10 mouse cellular contexts compared by ENCODE assay signal in genomic region chr2:131501886-131502285, GRCm38 (mm10). TPM values are rescaled to one million over a fixed set of nuclear protein-coding genes. Genes with fewer than 3 reads are reported as not detected.
DNase-seq lines count a peak whose midpoint lies in the region; ATAC-seq and TF ChIP-seq lines count a peak whose summit lies in the region.
"Had no signal": no experiment of that assay in that cellular context is flagged by ENCODE, and none has a peak within 500 bp of the region (broad histone marks: within the 10 kb centered on the region; RNA-seq: fewer than 3 reads in every experiment).

No protein-coding gene starts in this region.

- WGBS in liver, embryonic 13.5 days (ENCODE audit: insufficient replicate concordance) = 63% methylated on average over 5 of the region's 5 CpGs
- 64% methylated on average over 5 of the region's 5 CpGs for WGBS in liver, postnatal 0 days (ENCODE audit: insufficient replicate concordance)
- WGBS in embryonic facial prominence, embryonic 13.5 days = 49% methylated on average over 5 of the region's 5 CpGs
- WGBS in hindbrain, embryonic 14.5 days = 57% methylated on average over 5 of the region's 5 CpGs
- WGBS in midbrain, embryonic 13.5 days = 52% methylated on average over 5 of the region's 5 CpGs

- no peaks in the 10 kb centered on the region for H3K9me3 ChIP-seq in liver, embryonic 13.5 days (replicated peaks)
- no peaks in the 10 kb centered on the region for H3K9me3 ChIP-seq in liver, postnatal 0 days (ENCODE audit: low read length)
- no peaks in the 10 kb centered on the region for H3K9me3 ChIP-seq in embryonic facial prominence, embryonic 13.5 days
- no peaks in the 10 kb centered on the region for H3K9me3 ChIP-seq in hindbrain, embryonic 14.5 days (ENCODE audit: control insufficient read depth, low read length)
- H3K9me3 ChIP-seq in midbrain, embryonic 13.5 days = no peaks in the 10 kb centered on the region
- H3K9me3 ChIP-seq: liver, embryonic 15.5 days had no signal

- H3K4me1 ChIP-seq in liver, embryonic 13.5 days (replicated peaks) = peaks cover 93% of the 10 kb centered on the region
- H3K4me1 ChIP-seq in liver, postnatal 0 days (ENCODE audit: insufficient read depth) = peaks cover 53% of the 10 kb centered on the region
- peaks cover 72% of the 10 kb centered on the region for H3K4me1 ChIP-seq in embryonic facial prominence, embryonic 13.5 days
- H3K4me1 ChIP-seq in hindbrain, embryonic 14.5 days (replicated peaks; ENCODE audit: control insufficient read depth, insufficient read depth, low read length) = peaks cover 18% of the 10 kb centered on the region; the same call in 1 of the 2 replicates
- peaks cover 39% of the 10 kb centered on the region for H3K4me1 ChIP-seq in midbrain, embryonic 13.5 days (replicated peaks)

- no peak overlapping the region for H3K4me2 ChIP-seq in liver, embryonic 13.5 days
- H3K4me2 ChIP-seq in liver, postnatal 0 days (ENCODE audit: low read depth, low read length) = no peak overlapping the region
- no peak overlapping the region for H3K4me2 ChIP-seq in embryonic facial prominence, embryonic 13.5 days
- no peak overlapping the region for H3K4me2 ChIP-seq in hindbrain, embryonic 14.5 days (replicated peaks)
- H3K4me2 ChIP-seq in midbrain, embryonic 13.5 days (replicated peaks) = no peak overlapping the region
- H3K4me2 ChIP-seq: liver, embryonic 15.5 days had no signal

- no peaks in the 10 kb centered on the region; the same call in 1 of the 2 replicates for H3K36me3 ChIP-seq in liver, embryonic 13.5 days
- H3K36me3 ChIP-seq in liver, postnatal 0 days (replicated peaks; ENCODE audit: insufficient read depth, low read length) = peaks cover 4% of the 10 kb centered on the region; the same call in 1 of the 2 replicates
- no peaks in the 10 kb centered on the region for H3K36me3 ChIP-seq in embryonic facial prominence, embryonic 13.5 days
- no peaks in the 10 kb centered on the region for H3K36me3 ChIP-seq in hindbrain, embryonic 14.5 days (replicated peaks; ENCODE audit: control insufficient read depth, insufficient read depth)
- no peaks in the 10 kb centered on the region for H3K36me3 ChIP-seq in midbrain, embryonic 13.5 days

- no peak overlapping the region for H3K27ac ChIP-seq in liver, embryonic 13.5 days
- no peak overlapping the region for H3K27ac ChIP-seq in liver, postnatal 0 days (ENCODE audit: low read depth)
- 0 out of 2 replicates have a peak overlapping the region, but pooled peaks have one; percentile 39 for H3K27ac ChIP-seq in embryonic facial prominence, embryonic 13.5 days
- peak overlapping the region; percentile 59 for H3K27ac ChIP-seq in hindbrain, embryonic 14.5 days
- H3K27ac ChIP-seq in midbrain, embryonic 13.5 days = peak overlapping the region; percentile 45; the same call in 1 of the 2 replicates
- H3K27ac ChIP-seq: liver, embryonic 15.5 days had no signal

- no peak for TF ChIP-seq EP300 in liver, postnatal 0 days (IDR thresholded peaks at IDR 0.05; ENCODE audit: low read depth)

- no peaks in the 10 kb centered on the region for H3K27me3 ChIP-seq in liver, embryonic 13.5 days
- H3K27me3 ChIP-seq in liver, postnatal 0 days (ENCODE audit: insufficient read depth, low read length) = no peaks in the 10 kb centered on the region
- no peaks in the 10 kb centered on the region for H3K27me3 ChIP-seq in embryonic facial prominence, embryonic 13.5 days
- H3K27me3 ChIP-seq in hindbrain, embryonic 14.5 days (ENCODE audit: control insufficient read depth, insufficient read depth, low read length) = no peaks in the 10 kb centered on the region
- H3K27me3 ChIP-seq in midbrain, embryonic 13.5 days = no peaks in the 10 kb centered on the region
- H3K27me3 ChIP-seq: liver, embryonic 15.5 days had no signal

- no peak for TF ChIP-seq CTCF in liver, postnatal 0 days (IDR thresholded peaks at IDR 0.05; ENCODE audit: low read depth)

- DNase-seq in liver, embryonic 13.5 days = no peak
- no peak for DNase-seq in liver, postnatal 0 days
- DNase-seq in hindbrain, embryonic 14.5 days (ENCODE audit: low spot score) = no peak
- no peak for DNase-seq in adrenal gland, adult (ENCODE audit: inconsistent age in 2 of 2, low spot score in 1 of 2)
- no peak for DNase-seq in testis, postnatal 14 days (ENCODE audit: low spot score)
- DNase-seq in adipocyte (ENCODE audit: low spot score) = no peak
- DNase-seq: embryo, embryonic 11 days had no signal

- no peak for ATAC-seq in liver, embryonic 13.5 days (ENCODE audit: low read depth)
- ATAC-seq in liver, postnatal 0 days = no peak
- ATAC-seq in embryonic facial prominence, embryonic 13.5 days (ENCODE audit: insufficient number of reproducible peaks, insufficient read depth, low FRiP score, low TSS enrichment, low read depth) = no peak
- peak; percentile 42; the same call in 1 of the 2 replicates for ATAC-seq in hindbrain, embryonic 14.5 days (ENCODE audit: low FRiP score)
- ATAC-seq in midbrain, embryonic 13.5 days = 0 out of 2 replicates have a peak, but pooled peaks have one; percentile 37

- H3K9ac ChIP-seq in liver, embryonic 13.5 days = 0 out of 2 replicates have a peak overlapping the region, but pooled peaks have one; percentile 27
- no peak overlapping the region for H3K9ac ChIP-seq in liver, postnatal 0 days (replicated peaks)
- 0 out of 2 replicates have a peak overlapping the region, but pooled peaks have one; percentile 7 for H3K9ac ChIP-seq in embryonic facial prominence, embryonic 13.5 days
- H3K9ac ChIP-seq in hindbrain, embryonic 14.5 days = no peak overlapping the region
- H3K9ac ChIP-seq in midbrain, embryonic 13.5 days (replicated peaks) = peak overlapping the region; percentile 10; the same call in 1 of the 2 replicates
- H3K9ac ChIP-seq: liver, embryonic 15.5 days had no signal

- no peak overlapping the region for H3K4me3 ChIP-seq in liver, embryonic 13.5 days (replicated peaks)
- H3K4me3 ChIP-seq in liver, postnatal 0 days (ENCODE audit: low read depth, low read length) = no peak overlapping the region
- no peak overlapping the region for H3K4me3 ChIP-seq in embryonic facial prominence, embryonic 13.5 days
- no peak overlapping the region for H3K4me3 ChIP-seq in hindbrain, embryonic 14.5 days (replicated peaks; ENCODE audit: low read length)
- no peak overlapping the region for H3K4me3 ChIP-seq in midbrain, embryonic 13.5 days (replicated peaks)
- H3K4me3 ChIP-seq: liver, embryonic 15.5 days had no signal

RNA-seq across cellular contexts. Expression of gene Smox, which starts 10.6 kb away (rescaled TPM):
- polyA plus RNA-seq in liver, embryonic 13.5 days (2015; fragmentation: Nextera tagmentation; extraction: Ambion mirVana) = 109 and 113 TPM in 2 replicates
- polyA plus RNA-seq in liver, postnatal 0 days (2015; fragmentation: Nextera tagmentation; extraction: Ambion mirVana) = 56.7 and 60.8 TPM in 2 replicates
- 57.2 and 60.2 TPM in 2 replicates for polyA plus RNA-seq in embryonic facial prominence, embryonic 13.5 days (2015; fragmentation: Nextera tagmentation; extraction: Ambion mirVana)
- polyA plus RNA-seq in hindbrain, embryonic 14.5 days (2014; fragmentation: Nextera tagmentation; extraction: Ambion mirVana) = 29.2 and 34.7 TPM in 2 replicates
- 45.5 and 46.5 TPM in 2 replicates for polyA plus RNA-seq in midbrain, embryonic 13.5 days (2015; fragmentation: Nextera tagmentation; extraction: Ambion mirVana)

Comparison
In these comparisons a context has a peak if more than half of its experiments do, and no peak if none do; other contexts are left out.
1. H3K9ac ChIP-seq: peak in liver, embryonic 13.5 days (single experiment), embryonic facial prominence, embryonic 13.5 days (single experiment) and midbrain, embryonic 13.5 days (single experiment); none in liver, postnatal 0 days (single experiment) and hindbrain, embryonic 14.5 days (single experiment).
2. ATAC-seq: peak in hindbrain, embryonic 14.5 days (single experiment) and midbrain, embryonic 13.5 days (single experiment); none in liver, embryonic 13.5 days (single experiment), liver, postnatal 0 days (single experiment) and embryonic facial prominence, embryonic 13.5 days (single experiment).
3. H3K27ac ChIP-seq: peak in embryonic facial prominence, embryonic 13.5 days (single experiment), hindbrain, embryonic 14.5 days (single experiment) and midbrain, embryonic 13.5 days (single experiment); none in liver, embryonic 13.5 days (single experiment) and liver, postnatal 0 days (single experiment).